Mouse (Mus musculus): ENCODE measurements around the gene Col20a1.

DNA sequence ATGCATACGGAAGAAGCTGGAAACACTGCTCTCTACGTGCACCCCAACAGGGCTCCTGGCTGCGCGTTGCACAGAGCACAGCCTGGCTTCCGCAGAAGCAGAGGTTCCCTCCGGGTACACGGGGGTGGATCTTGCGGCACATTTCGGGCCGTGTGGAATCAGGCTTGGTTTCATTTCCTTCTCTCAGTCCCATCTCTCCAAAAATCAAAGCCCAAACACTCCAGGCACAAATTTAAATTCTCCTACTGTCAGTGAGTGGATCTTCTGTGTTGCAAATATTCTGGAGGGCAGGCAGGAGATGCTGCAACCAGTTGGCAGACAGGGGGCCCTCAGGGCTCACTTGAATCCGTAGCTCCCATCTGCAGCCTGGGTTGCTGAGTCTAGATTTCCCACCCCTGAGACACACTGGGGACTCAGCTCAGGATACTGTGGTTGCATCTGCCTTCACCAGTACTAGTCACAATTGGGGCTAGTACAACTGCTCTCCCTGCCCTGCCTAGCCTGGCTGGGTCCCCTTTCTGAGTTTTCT lies 45.1 kb downstream of the Col20a1 start:
- TF ChIP-seq POLR2A (IDR thresholded peaks at IDR 0.05; ENCODE audit: extremely low read depth, insufficient read depth, low read length) = no peak
- no peak for TF ChIP-seq CTCF (IDR thresholded peaks at IDR 0.05; ENCODE audit: low read depth, low read length)

Data from liver, adult 2 months (tissue).